Mouse (Mus musculus) embryo, embryonic 10.5 days (tissue): ENCODE results near the gene Sh2d3c.

Source experiments
- DNase-seq: peaks from one replicate; pipeline ENCODE4 v3.0.0-alpha.2; 2015; ENCODE audit warnings: low spot score

Sh2d3c gene

GRCm38 (mm10) chr2:32756674-32757055 is 35.8 kb downstream of the Sh2d3c start:
- no peak for DNase-seq

GRCm38 (mm10) chr2:32757056-32757845 is 36.4 kb downstream of the Sh2d3c start, which contains the start of gene Tor2a:
Gene Tor2a, plus strand, starts transcription at chr2:32757234.
- peak; percentile 99 for DNase-seq

- DNase-seq: no peak
Observed at GRCm38 (mm10) chr2:32758503-32758902, 37.6 kb downstream of the Sh2d3c start.

GRCm38 (mm10) chr2:32759001-32759400 is 38.1 kb downstream of the Sh2d3c start:
- DNase-seq: no peak

GRCm38 (mm10) chr2:32761361-32761760 is 40.5 kb downstream of the Sh2d3c start:
- no peak for DNase-seq

- no peak for DNase-seq
Observed at GRCm38 (mm10) chr2:32761859-32762258, 41.0 kb downstream of the Sh2d3c start.

- DNase-seq: no peak
Observed at GRCm38 (mm10) chr2:32763353-32763752, 42.5 kb downstream of the Sh2d3c start.

- no peak for DNase-seq
Observed at GRCm38 (mm10) chr2:32767241-32767640, 46.4 kb downstream of the Sh2d3c start.

GRCm38 (mm10) chr2:32768661-32769285 is 47.9 kb downstream of the Sh2d3c start:
- no peak for DNase-seq

GRCm38 (mm10) chr2:32769327-32770085 is 48.7 kb downstream of the Sh2d3c start:
- DNase-seq: peak; percentile 36

GRCm38 (mm10) chr2:32771886-32772285 is 51.0 kb downstream of the Sh2d3c start:
- peak; percentile 26 for DNase-seq

GRCm38 (mm10) chr2:32772626-32773279 is 51.9 kb downstream of the Sh2d3c start:
- no peak for DNase-seq

GRCm38 (mm10) chr2:32775359-32776074 is 54.7 kb downstream of the Sh2d3c start, which contains the start of the genes Ttc16 and Ptrh1:
Gene Ttc16, minus strand, starts transcription at chr2:32775633.
Gene Ptrh1, plus strand, starts transcription at chr2:32775786.
- peak; percentile 99 for DNase-seq

- no peak for DNase-seq
Observed at GRCm38 (mm10) chr2:32776192-32776591, 55.3 kb downstream of the Sh2d3c start.

GRCm38 (mm10) chr2:32778081-32778480 is 57.2 kb downstream of the Sh2d3c start:
- no peak for DNase-seq

GRCm38 (mm10) chr2:32779131-32779530 is 58.3 kb downstream of the Sh2d3c start:
- DNase-seq: peak; percentile 77

GRCm38 (mm10) chr2:32779714-32780113 is 58.9 kb downstream of the Sh2d3c start:
- no peak for DNase-seq

GRCm38 (mm10) chr2:32781710-32782109 is 60.9 kb downstream of the Sh2d3c start:
- no peak for DNase-seq

- peak; percentile 39 for DNase-seq
Observed at GRCm38 (mm10) chr2:32784048-32784681, 63.3 kb downstream of the Sh2d3c start, which contains the start of gene Cfap157. Gene Cfap157, minus strand, starts transcription at chr2:32784428.

- DNase-seq: peak; percentile 52
Observed at GRCm38 (mm10) chr2:32787176-32787575, 66.3 kb downstream of the Sh2d3c start.

GRCm38 (mm10) chr2:32788581-32788980 is 67.7 kb downstream of the Sh2d3c start:
- no peak for DNase-seq
